Mouse (Mus musculus): ENCODE measurements around the gene Gm21860.
"Not testable (repeated sequence)": the region's sequence is repeated elsewhere in the genome, so short reads cannot be mapped to it uniquely, and the experiment has no call there.

DNA sequence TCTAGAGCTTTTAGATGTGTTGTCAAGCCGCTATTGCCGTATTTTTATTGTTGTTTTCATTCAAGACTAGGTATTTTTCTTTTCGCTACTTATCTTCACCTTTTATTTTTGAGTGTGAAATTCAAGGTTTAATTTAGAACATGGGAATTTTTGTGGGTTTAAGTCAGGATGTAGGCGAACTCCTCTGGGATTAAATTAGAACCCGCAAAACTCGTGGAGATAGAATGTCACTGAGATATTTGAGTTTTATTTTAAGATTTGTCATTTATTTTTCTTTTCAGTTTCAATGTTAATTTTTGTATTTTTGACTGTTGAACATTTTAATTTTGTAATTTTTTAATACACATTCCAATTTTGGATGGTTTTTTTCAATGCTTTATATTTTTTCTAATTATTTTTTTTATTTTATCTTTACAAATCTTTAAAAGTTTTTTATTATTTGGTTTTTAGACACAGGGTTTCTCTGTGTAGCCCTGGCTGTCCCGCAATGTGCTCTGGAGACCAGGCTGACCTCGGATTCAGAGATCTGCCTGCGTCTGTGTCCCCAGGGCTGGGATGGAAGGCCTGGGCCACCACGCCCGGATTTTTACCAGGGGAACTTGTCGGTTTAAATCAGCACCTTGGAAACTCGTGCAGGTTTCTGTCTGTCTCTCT is 26.2 kb downstream of the Gm21860 start:
- not testable (repeated sequence) for TF ChIP-seq CTCF, EP300 (IDR thresholded peaks at IDR 0.05; ENCODE audit: low read depth)

Data from liver, embryonic 14.5 days (tissue).